Mouse (Mus musculus): ENCODE measurements at regions not wholly inside any gene's neighbourhood (a gene's known extent, or its start where the extent isn't known, plus 50 kb on each side); places are given as distances from the start of the nearest gene placed in this dataset.

GRCm38 (mm10) chr2:21287786-21288185 lies 79.6 kb upstream of the Gpr158 start:
- no peak overlapping the region for H3K9ac ChIP-seq (ENCODE audit: low read length)
- no peak overlapping the region for H3K4me2 ChIP-seq (ENCODE audit: low read length)
- no peak overlapping the region for H3K27ac ChIP-seq (replicated peaks in 1 of 2; ENCODE audit: control insufficient read depth in 1 of 2, insufficient read depth in 1 of 2, low read depth in 2 of 2, low read length in 2 of 2)
- H3K4me1 ChIP-seq (ENCODE audit: control insufficient read depth in 2 of 2, insufficient read depth in 2 of 2, low read length in 2 of 2), result no peaks in the 10 kb centered on the region
- 81% methylated on average over 13 of the region's 13 CpGs for WGBS
- no peaks in the 10 kb centered on the region for H3K27me3 ChIP-seq (ENCODE audit: control insufficient read depth, insufficient read depth, low read length)
- no peaks in the 10 kb centered on the region for H3K9me3 ChIP-seq (ENCODE audit: control insufficient read depth, low read length)
- no peak overlapping the region for H3K4me3 ChIP-seq (ENCODE audit: control insufficient read depth in 1 of 2, insufficient read depth in 1 of 2, low read depth in 1 of 2, low read length in 2 of 2)
- ATAC-seq (ENCODE audit: insufficient number of reproducible peaks, insufficient read depth, low FRiP score, low read depth), result no peak
- no peaks in the 10 kb centered on the region for H3K36me3 ChIP-seq (ENCODE audit: control insufficient read depth, insufficient read depth, low read length)

- Histone ChIP-seq H3K4me2 (ENCODE audit: low read length) (no peak overlapping the region), H3K4me1 (ENCODE audit: control insufficient read depth in 2 of 2, insufficient read depth in 2 of 2, low read length in 2 of 2) (no peaks in the 10 kb centered on the region), H3K27me3 (ENCODE audit: control insufficient read depth, insufficient read depth, low read length) (no peaks in the 10 kb centered on the region), H3K36me3 (ENCODE audit: control insufficient read depth, insufficient read depth, low read length) (no peaks in the 10 kb centered on the region), H3K9ac (ENCODE audit: low read length) (no peak overlapping the region), H3K27ac (replicated peaks in 1 of 2; ENCODE audit: control insufficient read depth in 1 of 2, insufficient read depth in 1 of 2, low read depth in 2 of 2, low read length in 2 of 2) (no peak overlapping the region), H3K9me3 (ENCODE audit: control insufficient read depth, low read length) (no peaks in the 10 kb centered on the region), H3K4me3 (ENCODE audit: control insufficient read depth in 1 of 2, insufficient read depth in 1 of 2, low read depth in 1 of 2, low read length in 2 of 2) (no peak overlapping the region)
- 51% methylated on average over 2 of the region's 2 CpGs for WGBS
- no peak for ATAC-seq (ENCODE audit: insufficient number of reproducible peaks, insufficient read depth, low FRiP score, low read depth)
Observed at GRCm38 (mm10) chr2:21292669-21293151, 74.6 kb upstream of the Gpr158 start.

GRCm38 (mm10) chr2:21294002-21294401 lies 73.3 kb upstream of the Gpr158 start:
- H3K4me2 ChIP-seq (ENCODE audit: low read length), result no peak overlapping the region
- H3K9me3 ChIP-seq (ENCODE audit: control insufficient read depth, low read length), result no peaks in the 10 kb centered on the region
- H3K4me1 ChIP-seq (ENCODE audit: control insufficient read depth in 2 of 2, insufficient read depth in 2 of 2, low read length in 2 of 2), result no peaks in the 10 kb centered on the region
- H3K27me3 ChIP-seq (ENCODE audit: control insufficient read depth, insufficient read depth, low read length), result no peaks in the 10 kb centered on the region
- H3K36me3 ChIP-seq (ENCODE audit: control insufficient read depth, insufficient read depth, low read length), result no peaks in the 10 kb centered on the region
- H3K4me3 ChIP-seq (ENCODE audit: control insufficient read depth in 1 of 2, insufficient read depth in 1 of 2, low read depth in 1 of 2, low read length in 2 of 2), result no peak overlapping the region
- ATAC-seq (ENCODE audit: insufficient number of reproducible peaks, insufficient read depth, low FRiP score, low read depth), result no peak
- H3K9ac ChIP-seq (ENCODE audit: low read length), result no peak overlapping the region
- H3K27ac ChIP-seq (replicated peaks in 1 of 2; ENCODE audit: control insufficient read depth in 1 of 2, insufficient read depth in 1 of 2, low read depth in 2 of 2, low read length in 2 of 2), result no peak overlapping the region
- 55% methylated on average over 2 of the region's 2 CpGs for WGBS

GRCm38 (mm10) chr2:21299681-21300080 lies 67.7 kb upstream of the Gpr158 start:
- H3K4me1 ChIP-seq (ENCODE audit: control insufficient read depth in 2 of 2, insufficient read depth in 2 of 2, low read length in 2 of 2), result no peaks in the 10 kb centered on the region
- H3K27me3 ChIP-seq (ENCODE audit: control insufficient read depth, insufficient read depth, low read length), result no peaks in the 10 kb centered on the region
- no peak overlapping the region for H3K4me3 ChIP-seq (ENCODE audit: control insufficient read depth in 1 of 2, insufficient read depth in 1 of 2, low read depth in 1 of 2, low read length in 2 of 2)
- 77% methylated on average over 5 of the region's 5 CpGs for WGBS
- no peaks in the 10 kb centered on the region for H3K9me3 ChIP-seq (ENCODE audit: control insufficient read depth, low read length)
- no peak overlapping the region for H3K4me2 ChIP-seq (ENCODE audit: low read length)
- H3K27ac ChIP-seq (replicated peaks in 1 of 2; ENCODE audit: control insufficient read depth in 1 of 2, insufficient read depth in 1 of 2, low read depth in 2 of 2, low read length in 2 of 2), result no peak overlapping the region
- ATAC-seq (ENCODE audit: insufficient number of reproducible peaks, insufficient read depth, low FRiP score, low read depth), result no peak
- H3K9ac ChIP-seq (ENCODE audit: low read length), result no peak overlapping the region
- H3K36me3 ChIP-seq (ENCODE audit: control insufficient read depth, insufficient read depth, low read length), result no peaks in the 10 kb centered on the region

Measured in heart, embryonic 14.5 days (tissue).